Mouse (Mus musculus) hindbrain, embryonic 11.5 days (tissue): ENCODE measurements at regions not wholly inside any gene's neighbourhood (a gene's known extent, or its start where the extent isn't known, plus 50 kb on each side); places are given as distances from the start of the nearest gene placed in this dataset.
A peak's percentile ranks its signal among the peaks of the same experiment; 100 is the strongest.

ENCODE experiments used
- ATAC-seq: fragments of 200-750 bp; cut with Nextera tagmentation; 2 replicates; pipeline ENCODE4 v1.8.0; 2017; ENCODE audit warnings: mild to moderate bottlenecking, moderate TSS enrichment, moderate library complexity; ENCODE audit not compliant: low FRiP score
- DNase-seq: peaks from one replicate; pipeline ENCODE4 v3.0.0-alpha.2; 2015; ENCODE audit warnings: low spot score
- H3K27ac ChIP-seq: fragments of 300-500 bp; sonication (generic); 2 replicates; pipeline ENCODE4 v1.5.1; 2014; ENCODE audit warnings: mild to moderate bottlenecking, low read depth, low read length
- H3K27me3 ChIP-seq: fragments of 300-500 bp; sonication (generic); 2 replicates; pipeline ENCODE4 v1.6.1; 2014; ENCODE audit warnings: mild to moderate bottlenecking, low read length, moderate library complexity, mixed read lengths; ENCODE audit not compliant: control insufficient read depth, insufficient read depth
- H3K36me3 ChIP-seq: fragments of 300-500 bp; sonication (generic); 2 replicates; pipeline ENCODE4 v1.6.1; 2014; ENCODE audit warnings: mild to moderate bottlenecking, low read length, moderate library complexity, mixed read lengths; ENCODE audit not compliant: control insufficient read depth, insufficient read depth
- H3K4me1 ChIP-seq: fragments of 300-500 bp; sonication (generic); replicated peaks from 2 replicates; pipeline ENCODE4 v1.6.1; 2014; ENCODE audit warnings: low read length, mixed read lengths; ENCODE audit not compliant: control insufficient read depth, insufficient read depth
- H3K4me2 ChIP-seq: fragments of 300-500 bp; sonication (generic); replicated peaks from 2 replicates; pipeline ENCODE4 v1.6.1; 2014; ENCODE audit warnings: mild to moderate bottlenecking, low read depth, low read length
- H3K4me3 ChIP-seq: fragments of 300-500 bp; sonication (generic); 2 replicates; pipeline ENCODE4 v1.5.1; 2014; ENCODE audit warnings: low read depth, low read length
- H3K9ac ChIP-seq: fragments of 300-500 bp; sonication (generic); 2 replicates; pipeline ENCODE4 v1.6.1; 2014; ENCODE audit warnings: low read depth, low read length
- H3K9me3 ChIP-seq: fragments of 300-500 bp; sonication (generic); 2 replicates; pipeline ENCODE4 v1.6.1; 2016; ENCODE audit warnings: low read length; ENCODE audit not compliant: control insufficient read depth
- WGBS: fragments of 180-500 bp; shearing (Covaris S2); extraction: QIAGEN DNeasy Blood & Tissue Kit; methylation state at CpG from one replicate; pipeline ENCODE4 v1.1.7; 2014; 5-methylcytosine and 5-hydroxymethylcytosine counted together

DNA sequence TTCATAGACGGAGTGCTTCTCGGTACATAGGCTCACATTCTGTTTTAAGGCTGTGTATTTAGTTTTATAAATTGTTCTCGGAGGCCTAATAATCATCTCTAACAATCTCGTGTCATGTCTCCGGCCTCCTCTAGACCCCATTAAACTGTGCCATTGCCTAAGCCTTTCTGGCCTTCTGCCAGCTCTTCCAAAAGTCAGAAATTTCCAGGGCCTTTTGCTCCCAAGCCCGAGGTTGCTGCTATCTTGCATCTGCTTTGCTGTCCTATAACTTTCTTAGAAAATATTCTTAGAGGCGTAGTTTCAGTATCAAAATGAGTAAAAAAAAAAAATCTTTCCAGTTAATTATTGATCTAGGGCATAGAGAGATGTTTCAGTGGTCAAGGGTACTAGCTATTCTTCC, 361.2 kb upstream of the Mmadhc start:
- no peaks in the 10 kb centered on the region for H3K9me3 ChIP-seq
- H3K9ac ChIP-seq = no peak overlapping the region
- ATAC-seq (no peak), DNase-seq (no peak)
- no peaks in the 10 kb centered on the region for H3K4me1 ChIP-seq
- no peaks in the 10 kb centered on the region for H3K36me3 ChIP-seq
- no peak overlapping the region for H3K4me3 ChIP-seq
- H3K27me3 ChIP-seq = no peaks in the 10 kb centered on the region
- H3K27ac ChIP-seq = no peak overlapping the region
- no peak overlapping the region for H3K4me2 ChIP-seq
- WGBS = 90% methylated on average over 7 of the region's 7 CpGs

- 84% methylated on average over 6 of the region's 6 CpGs for WGBS
- H3K4me2 ChIP-seq = no peak overlapping the region
- DNase-seq = no peak
- no peak overlapping the region for H3K9ac ChIP-seq
- H3K9me3 ChIP-seq = no peaks in the 10 kb centered on the region
- ATAC-seq = no peak
- H3K4me3 ChIP-seq = no peak overlapping the region
- H3K27ac ChIP-seq = no peak overlapping the region
- no peaks in the 10 kb centered on the region for H3K4me1 ChIP-seq
- H3K36me3 ChIP-seq = no peaks in the 10 kb centered on the region
- H3K27me3 ChIP-seq = no peaks in the 10 kb centered on the region
These were observed 359.8 kb upstream of the Mmadhc start for GRCm38 (mm10) chr2:50656351-50656750.

DNA sequence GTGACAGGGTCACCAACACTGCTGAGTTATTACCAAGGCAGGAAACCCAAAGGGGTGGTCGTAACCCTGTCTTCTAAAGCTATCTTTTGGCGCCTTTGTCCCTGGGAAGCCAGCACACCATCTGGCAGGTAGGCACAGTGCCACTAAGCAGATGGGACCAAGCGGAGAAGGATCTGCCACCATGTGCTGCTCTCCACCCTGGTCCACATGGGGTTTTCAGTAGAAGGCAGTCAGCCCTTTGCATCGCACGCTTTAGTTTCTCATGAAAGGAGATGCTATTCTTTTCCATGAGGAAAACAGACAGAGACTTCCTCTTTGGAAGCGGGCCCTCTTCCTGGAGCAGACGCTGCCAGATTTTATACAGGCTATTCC, 358.3 kb upstream of the Mmadhc start:
- Histone ChIP-seq H3K9ac (no peak overlapping the region), H3K36me3 (no peaks in the 10 kb centered on the region), H3K4me3 (no peak overlapping the region), H3K4me2 (no peak overlapping the region), H3K27me3 (no peaks in the 10 kb centered on the region), H3K27ac (no peak overlapping the region), H3K4me1 (no peaks in the 10 kb centered on the region), H3K9me3 (no peaks in the 10 kb centered on the region)
- 80% methylated on average over 7 of the region's 7 CpGs for WGBS
- DNase-seq = peak; percentile 9
- ATAC-seq = no peak

GRCm38 (mm10) chr2:50654221-50654952, 357.8 kb upstream of the Mmadhc start:
- no peak for DNase-seq

DNA sequence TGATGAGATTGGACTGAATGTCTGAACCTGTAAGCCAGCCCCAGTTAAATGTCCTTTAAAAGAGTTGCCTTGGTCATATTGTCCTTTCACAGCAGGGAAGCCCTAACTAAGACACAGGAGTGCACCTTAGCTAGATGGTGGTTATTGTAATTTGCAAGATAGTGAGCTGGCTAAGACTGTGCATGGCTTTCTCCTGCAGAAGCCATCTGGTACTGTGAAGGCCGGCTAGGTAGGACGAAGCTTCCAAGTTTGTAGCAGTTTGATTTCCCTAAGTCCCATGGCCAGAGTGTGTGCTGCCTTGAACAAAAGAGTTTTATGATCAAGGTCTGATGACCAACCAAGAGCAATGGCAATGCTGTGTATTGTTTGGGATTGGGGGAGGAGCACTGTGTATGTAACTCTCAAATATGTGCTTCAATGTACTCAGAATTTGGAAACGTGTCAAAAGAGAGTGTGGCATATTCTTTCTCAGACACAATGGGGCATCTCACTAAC, 356.6 kb upstream of the Mmadhc start:
- Histone ChIP-seq H3K4me3 (no peak overlapping the region), H3K9ac (no peak overlapping the region), H3K27me3 (no peaks in the 10 kb centered on the region), H3K9me3 (no peaks in the 10 kb centered on the region), H3K4me2 (no peak overlapping the region), H3K27ac (no peak overlapping the region), H3K4me1 (no peaks in the 10 kb centered on the region), H3K36me3 (no peaks in the 10 kb centered on the region)
- ATAC-seq (no peak), DNase-seq (no peak)
- 90% methylated on average over 3 of the region's 3 CpGs for WGBS

More at GRCm38 (mm10) chr2:50654221-50654952, 357.8 kb upstream of the Mmadhc start:
- WGBS = 86% methylated on average over 8 of the region's 8 CpGs
- no peaks in the 10 kb centered on the region for H3K9me3 ChIP-seq
- H3K27ac ChIP-seq = no peak overlapping the region
- H3K27me3 ChIP-seq = no peaks in the 10 kb centered on the region
- H3K4me3 ChIP-seq = no peak overlapping the region
- no peaks in the 10 kb centered on the region for H3K4me1 ChIP-seq
- no peaks in the 10 kb centered on the region for H3K36me3 ChIP-seq
- H3K9ac ChIP-seq = no peak overlapping the region
- H3K4me2 ChIP-seq = no peak overlapping the region
- no peak for ATAC-seq

DNA sequence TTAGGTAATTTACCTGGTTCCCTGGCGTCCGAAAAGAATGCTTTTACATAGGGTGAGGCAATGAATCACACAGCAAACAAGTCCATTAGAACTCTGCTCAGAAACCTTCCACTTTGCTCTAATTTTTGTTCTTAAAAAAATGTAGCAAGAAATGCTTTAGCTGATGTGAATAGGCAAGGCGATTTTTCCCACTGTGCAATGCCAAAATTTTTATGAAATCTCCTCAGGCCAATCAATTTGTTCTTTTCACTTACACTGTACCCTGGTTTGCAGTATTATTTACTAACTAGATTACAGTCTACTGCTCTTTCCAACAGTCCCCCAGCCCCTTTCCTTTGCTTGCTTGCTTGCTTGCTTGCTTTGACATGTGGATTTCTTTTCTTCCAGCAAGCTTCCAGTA, 353.1 kb upstream of the Mmadhc start:
- Histone ChIP-seq H3K9ac (no peak overlapping the region), H3K27me3 (no peaks in the 10 kb centered on the region), H3K4me3 (no peak overlapping the region), H3K27ac (no peak overlapping the region), H3K36me3 (no peaks in the 10 kb centered on the region), H3K4me2 (no peak overlapping the region), H3K9me3 (no peaks in the 10 kb centered on the region), H3K4me1 (no peaks in the 10 kb centered on the region)
- no peak for ATAC-seq
- WGBS = 84% methylated on average over 3 of the region's 3 CpGs
- DNase-seq = no peak

DNA sequence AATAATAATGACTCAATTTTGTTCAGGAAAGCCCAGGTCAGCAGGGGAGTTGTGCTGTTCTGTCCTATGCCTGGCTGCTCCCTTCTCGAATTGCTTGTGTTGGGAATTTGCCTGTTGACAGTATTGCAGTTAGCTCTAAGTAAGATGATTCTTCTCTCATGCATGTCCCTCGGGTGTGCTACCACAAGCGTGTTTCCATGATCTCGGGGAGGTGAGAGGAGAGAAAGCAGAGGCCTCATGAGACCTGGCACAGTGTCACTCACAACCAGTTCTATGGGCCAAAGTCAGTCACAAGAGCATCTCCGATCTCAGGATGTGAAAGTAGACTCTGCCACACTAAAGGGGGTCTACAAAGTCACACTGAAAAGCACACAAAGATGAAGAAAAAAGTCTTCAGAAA, 346.6 kb upstream of the Mmadhc start:
- Histone ChIP-seq H3K9ac (no peak overlapping the region), H3K4me3 (no peak overlapping the region), H3K36me3 (no peaks in the 10 kb centered on the region), H3K4me2 (no peak overlapping the region), H3K9me3 (no peaks in the 10 kb centered on the region), H3K4me1 (no peaks in the 10 kb centered on the region), H3K27me3 (no peaks in the 10 kb centered on the region), H3K27ac (no peak overlapping the region)
- ATAC-seq = no peak
- no peak for DNase-seq
- WGBS = 72% methylated on average over 5 of the region's 5 CpGs

DNA sequence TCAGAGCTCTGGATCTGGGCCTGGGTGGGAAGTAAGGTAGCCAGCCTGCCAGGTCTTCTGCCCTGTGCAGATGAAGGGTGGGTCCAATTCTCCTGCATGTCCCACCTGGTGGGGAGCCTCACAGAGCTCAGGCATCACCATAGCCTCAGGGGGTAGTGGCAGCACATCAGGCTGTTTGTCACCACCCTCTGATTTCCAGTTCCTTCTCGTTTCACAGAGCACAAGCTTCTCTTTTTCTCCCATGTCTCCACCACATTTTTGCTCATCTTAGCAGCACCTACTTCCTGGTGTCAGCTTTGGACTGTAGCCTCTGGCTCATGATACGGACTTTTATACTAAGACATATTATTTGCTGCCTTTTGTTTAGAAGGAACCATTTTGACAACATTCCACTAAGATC, 345.6 kb upstream of the Mmadhc start:
- H3K4me2 ChIP-seq = no peak overlapping the region
- no peaks in the 10 kb centered on the region for H3K36me3 ChIP-seq
- DNase-seq (no peak), ATAC-seq (no peak)
- H3K4me1 ChIP-seq = no peaks in the 10 kb centered on the region
- no peaks in the 10 kb centered on the region for H3K27me3 ChIP-seq
- H3K27ac ChIP-seq = no peak overlapping the region
- H3K9me3 ChIP-seq = no peaks in the 10 kb centered on the region
- 80% methylated on average over 2 of the region's 2 CpGs for WGBS
- H3K4me3 ChIP-seq = no peak overlapping the region
- H3K9ac ChIP-seq = no peak overlapping the region

DNA sequence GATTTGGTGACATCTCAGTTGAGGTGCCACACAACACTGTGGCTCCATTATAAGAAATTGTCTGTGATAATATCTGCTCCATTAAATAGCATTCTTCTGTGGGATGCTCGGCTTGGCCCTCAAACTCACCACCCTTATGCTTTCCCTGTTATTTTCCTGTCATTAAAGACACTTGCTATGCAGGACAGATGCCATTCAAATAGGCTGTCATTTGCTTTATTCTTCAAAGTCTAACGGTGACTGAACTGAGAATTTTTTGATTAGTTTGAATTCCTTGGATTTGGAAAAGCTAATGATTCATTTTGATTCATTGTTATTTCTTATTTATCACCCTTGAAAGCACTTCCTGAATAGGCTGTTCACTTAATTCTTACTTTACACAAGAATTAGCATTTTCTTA, 339.3 kb upstream of the Mmadhc start:
- H3K27ac ChIP-seq = no peak overlapping the region
- DNase-seq = no peak
- no peaks in the 10 kb centered on the region for H3K27me3 ChIP-seq
- no peaks in the 10 kb centered on the region for H3K36me3 ChIP-seq
- ATAC-seq = no peak
- WGBS = 70% methylated on average over 2 of the region's 2 CpGs
- no peak overlapping the region for H3K9ac ChIP-seq
- H3K4me3 ChIP-seq = no peak overlapping the region
- no peak overlapping the region for H3K4me2 ChIP-seq
- no peaks in the 10 kb centered on the region for H3K9me3 ChIP-seq
- no peaks in the 10 kb centered on the region for H3K4me1 ChIP-seq
